Mouse (Mus musculus): ENCODE measurements around the gene Gm38394. TPM values are rescaled to one million over a fixed set of nuclear protein-coding genes. Genes with fewer than 3 reads are reported as not detected.
A peak's percentile ranks its signal among the peaks of the same experiment; 100 is the strongest.

The Gm38394 gene
- polyA plus RNA-seq, 1 experiment from 2014 or later, result 4.4 TPM

DNA sequence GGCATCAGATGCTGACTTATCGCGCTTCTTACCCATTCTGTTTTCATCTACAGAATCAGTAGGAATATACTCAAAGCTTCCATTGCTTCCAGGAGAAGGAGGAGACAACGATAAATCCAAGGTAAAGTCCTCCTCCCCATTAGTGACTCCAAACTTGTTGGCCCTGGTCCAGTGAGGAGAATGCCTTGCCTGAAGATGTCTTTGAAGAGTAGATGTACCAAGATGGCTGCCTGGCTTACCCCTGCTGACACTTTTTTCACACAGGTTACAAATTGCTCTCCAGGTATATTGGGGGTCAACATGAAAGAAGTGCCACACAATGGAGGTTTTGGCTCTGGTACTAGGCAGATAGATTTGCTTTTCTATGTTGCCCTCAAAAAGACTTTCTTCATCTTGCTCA lies 2.2 kb downstream of the Gm38394 start:
- no peak overlapping the region for H3K27ac ChIP-seq
- peaks cover 52% of the 10 kb centered on the region for H3K36me3 ChIP-seq (replicated peaks)
- DNase-seq (ENCODE audit: extremely low spot score, low spot score), result no peak
- peaks cover 33% of the 10 kb centered on the region for H3K4me1 ChIP-seq
- H3K9me3 ChIP-seq, result no peaks in the 10 kb centered on the region
- no peaks in the 10 kb centered on the region for H3K27me3 ChIP-seq (ENCODE audit: poor library complexity, severe bottlenecking)
- no peak overlapping the region for H3K4me3 ChIP-seq
- 95% methylated on average over 3 of the region's 3 CpGs for WGBS

DNA sequence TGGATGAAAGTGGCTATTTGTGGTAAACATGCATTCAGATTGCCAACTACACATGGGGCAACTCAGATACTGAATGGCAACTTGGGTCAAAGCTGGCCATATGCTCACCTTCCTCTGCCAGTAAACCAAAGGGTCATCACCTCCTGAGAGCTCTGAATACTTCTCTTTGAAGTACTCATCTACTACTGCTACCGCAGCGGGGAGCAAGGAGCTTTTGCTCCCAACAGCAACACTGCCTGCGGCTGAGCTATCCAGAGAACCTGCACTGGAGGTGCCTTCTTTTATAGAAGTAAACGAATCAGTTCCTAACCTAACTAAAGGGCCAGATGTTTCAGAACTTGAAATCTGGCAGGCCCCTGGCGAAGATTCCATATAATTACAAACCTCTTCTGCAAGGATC lies 4.3 kb downstream of the Gm38394 start:
- Histone ChIP-seq H3K9me3 (no peaks in the 10 kb centered on the region), H3K27ac (no peak overlapping the region), H3K4me1 (peaks cover 33% of the 10 kb centered on the region), H3K27me3 (ENCODE audit: poor library complexity, severe bottlenecking) (no peaks in the 10 kb centered on the region), H3K4me3 (no peak overlapping the region), H3K36me3 (replicated peaks) (peaks cover 73% of the 10 kb centered on the region)
- no peak for DNase-seq (ENCODE audit: extremely low spot score, low spot score)
- WGBS, result 81% methylated on average over 5 of the region's 5 CpGs

- Histone ChIP-seq H3K4me3 (no peak overlapping the region), H3K9me3 (no peaks in the 10 kb centered on the region), H3K27me3 (ENCODE audit: poor library complexity, severe bottlenecking) (no peaks in the 10 kb centered on the region), H3K36me3 (replicated peaks) (peaks cover 82% of the 10 kb centered on the region), H3K27ac (no peak overlapping the region), H3K4me1 (peaks cover 14% of the 10 kb centered on the region)
- DNase-seq (ENCODE audit: extremely low spot score, low spot score), result no peak
- WGBS, result 90% methylated on average over 1 of the region's 1 CpGs
These were observed 8.1 kb downstream of the Gm38394 start for GRCm38 (mm10) chr1:133653033-133653432.

DNA sequence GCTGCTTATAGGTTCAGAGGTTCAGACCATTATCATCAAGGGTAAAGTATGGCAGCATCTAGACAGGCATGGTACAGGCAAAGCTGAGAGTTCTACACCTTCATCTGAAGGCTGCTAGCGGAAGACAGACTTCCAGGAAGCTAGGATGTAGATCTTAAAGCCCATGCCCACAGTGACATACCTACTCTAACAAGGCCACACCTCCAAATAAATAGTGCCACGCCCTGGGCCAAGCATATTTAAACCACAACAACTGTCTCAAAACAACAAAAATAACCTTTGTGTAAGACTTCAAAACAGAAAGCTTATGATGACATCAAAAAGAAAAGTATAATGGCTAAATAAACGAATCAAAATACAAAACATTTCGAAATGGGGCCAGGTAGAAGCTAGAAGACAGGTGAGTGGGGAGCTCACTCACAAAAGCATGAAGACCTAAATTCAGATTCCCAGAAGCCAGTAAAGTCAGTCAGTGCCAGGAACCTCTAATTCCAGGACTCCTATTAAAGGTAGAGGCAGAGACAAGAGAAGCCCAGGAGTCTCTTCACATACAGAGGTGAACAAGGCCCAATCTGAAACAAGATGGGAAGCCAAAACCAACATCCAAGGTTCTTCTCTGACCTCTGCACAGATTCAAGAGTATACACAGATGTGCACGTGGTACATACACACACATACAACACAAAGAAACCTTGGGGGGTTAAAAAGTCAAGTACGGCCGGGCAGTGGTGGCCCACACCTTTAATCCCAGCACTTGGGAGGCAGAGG lies 10.6 kb downstream of the Gm38394 start:
- WGBS, result 93% methylated on average over 7 of the region's 7 CpGs
- H3K9me3 ChIP-seq, result no peaks in the 10 kb centered on the region
- no peak overlapping the region for H3K4me3 ChIP-seq
- no peaks in the 10 kb centered on the region for H3K27me3 ChIP-seq (ENCODE audit: poor library complexity, severe bottlenecking)
- no peak overlapping the region for H3K27ac ChIP-seq
- H3K4me1 ChIP-seq, result no peaks in the 10 kb centered on the region
- DNase-seq (ENCODE audit: extremely low spot score, low spot score), result no peak
- peaks cover 85% of the 10 kb centered on the region for H3K36me3 ChIP-seq (replicated peaks)

DNA sequence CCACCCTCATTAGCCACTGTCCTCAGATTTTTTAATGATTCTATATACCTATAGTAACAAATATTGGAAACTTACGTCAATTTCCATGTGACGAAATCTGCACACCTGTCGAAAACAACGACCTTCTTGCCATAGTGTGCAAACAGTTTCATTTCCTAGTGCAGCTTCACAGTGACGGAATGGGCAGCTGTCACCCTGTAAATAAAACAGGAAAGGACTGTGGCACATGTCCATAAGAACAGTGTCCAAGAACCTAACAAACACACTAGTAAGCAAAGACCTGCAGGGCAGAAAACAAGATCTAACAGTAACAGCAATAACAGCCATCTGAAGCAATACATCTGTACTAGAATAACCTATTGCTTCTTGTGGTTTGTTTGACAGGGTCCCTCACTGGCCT lies 15.5 kb downstream of the Gm38394 start:
- no peak for DNase-seq (ENCODE audit: extremely low spot score, low spot score)
- Histone ChIP-seq H3K4me3 (no peak overlapping the region), H3K36me3 (replicated peaks) (peaks cover 90% of the 10 kb centered on the region), H3K27ac (no peak overlapping the region), H3K4me1 (no peaks in the 10 kb centered on the region), H3K9me3 (no peaks in the 10 kb centered on the region), H3K27me3 (ENCODE audit: poor library complexity, severe bottlenecking) (no peaks in the 10 kb centered on the region)
- WGBS, result 95% methylated on average over 5 of the region's 5 CpGs

- DNase-seq (ENCODE audit: extremely low spot score, low spot score), result no peak
- Histone ChIP-seq H3K36me3 (replicated peaks) (peaks cover 100% of the 10 kb centered on the region), H3K4me1 (no peaks in the 10 kb centered on the region), H3K27me3 (ENCODE audit: poor library complexity, severe bottlenecking) (no peaks in the 10 kb centered on the region), H3K4me3 (no peak overlapping the region), H3K27ac (no peak overlapping the region), H3K9me3 (no peaks in the 10 kb centered on the region)
- WGBS, result 90% methylated on average over 2 of the region's 2 CpGs
These were observed 20.0 kb downstream of the Gm38394 start for GRCm38 (mm10) chr1:133641163-133641562.

DNA sequence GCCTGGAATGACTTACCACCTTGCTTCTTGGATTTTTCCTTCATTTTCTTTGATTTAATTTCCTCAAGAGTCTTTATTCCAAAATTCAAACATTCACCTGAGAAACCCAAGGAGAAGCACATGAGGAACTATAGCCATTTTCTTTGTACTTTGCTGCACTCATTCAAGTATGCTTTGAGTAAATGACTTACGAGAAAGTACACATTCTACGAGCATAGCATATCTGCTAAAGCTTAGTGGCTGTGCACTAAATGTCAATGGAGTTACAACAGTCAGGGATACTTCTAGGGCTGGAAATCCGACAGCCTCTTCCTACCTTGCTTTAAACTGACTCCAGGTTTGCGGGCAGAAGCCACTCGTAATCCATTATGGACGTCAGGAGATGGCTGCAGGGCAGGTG lies 22.6 kb downstream of the Gm38394 start:
- no peak for DNase-seq (ENCODE audit: extremely low spot score, low spot score)

GRCm38 (mm10) chr1:133632168-133632567 lies 28.9 kb downstream of the Gm38394 start:
- peaks cover 98% of the 10 kb centered on the region for H3K36me3 ChIP-seq (replicated peaks)
- no peaks in the 10 kb centered on the region for H3K9me3 ChIP-seq
- no peak overlapping the region for H3K27ac ChIP-seq
- no peak for DNase-seq (ENCODE audit: extremely low spot score, low spot score)
- H3K4me3 ChIP-seq, result no peak overlapping the region
- H3K27me3 ChIP-seq (ENCODE audit: poor library complexity, severe bottlenecking), result no peaks in the 10 kb centered on the region
- H3K4me1 ChIP-seq, result no peaks in the 10 kb centered on the region
- WGBS, result 91% methylated on average over 2 of the region's 2 CpGs

More for the DNA sequence above, 22.6 kb downstream of the Gm38394 start:
- Histone ChIP-seq H3K4me1 (no peaks in the 10 kb centered on the region), H3K9me3 (no peaks in the 10 kb centered on the region), H3K27me3 (ENCODE audit: poor library complexity, severe bottlenecking) (no peaks in the 10 kb centered on the region), H3K36me3 (replicated peaks) (peaks cover 100% of the 10 kb centered on the region), H3K4me3 (no peak overlapping the region), H3K27ac (no peak overlapping the region)
- 94% methylated on average over 6 of the region's 6 CpGs for WGBS

DNA sequence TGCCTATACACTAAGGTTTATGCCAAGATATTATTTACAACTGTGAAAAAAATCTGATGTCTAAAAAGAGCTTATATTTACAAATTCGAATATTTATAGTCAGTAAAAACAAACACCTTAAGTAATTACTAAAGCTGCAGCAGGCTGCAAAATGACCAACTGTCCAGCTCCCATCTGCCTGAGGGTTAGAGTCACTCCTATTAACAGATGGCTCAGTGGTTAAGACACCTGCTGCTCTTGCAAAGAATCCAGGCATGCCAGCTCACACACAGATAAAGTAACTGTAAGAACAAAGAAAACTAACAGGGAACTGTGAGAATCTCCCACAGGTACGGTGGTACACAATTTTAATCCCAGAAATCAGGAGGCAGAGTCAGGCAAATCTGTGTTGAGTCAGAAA lies 36.1 kb downstream of the Gm38394 start:
- H3K27ac ChIP-seq, result no peak overlapping the region
- H3K4me3 ChIP-seq, result no peak overlapping the region
- no peaks in the 10 kb centered on the region for H3K4me1 ChIP-seq
- WGBS, result 80% methylated on average over 2 of the region's 2 CpGs
- no peaks in the 10 kb centered on the region for H3K9me3 ChIP-seq
- peaks cover 98% of the 10 kb centered on the region for H3K36me3 ChIP-seq (replicated peaks)
- DNase-seq (ENCODE audit: extremely low spot score, low spot score), result no peak
- H3K27me3 ChIP-seq (ENCODE audit: poor library complexity, severe bottlenecking), result no peaks in the 10 kb centered on the region

DNA sequence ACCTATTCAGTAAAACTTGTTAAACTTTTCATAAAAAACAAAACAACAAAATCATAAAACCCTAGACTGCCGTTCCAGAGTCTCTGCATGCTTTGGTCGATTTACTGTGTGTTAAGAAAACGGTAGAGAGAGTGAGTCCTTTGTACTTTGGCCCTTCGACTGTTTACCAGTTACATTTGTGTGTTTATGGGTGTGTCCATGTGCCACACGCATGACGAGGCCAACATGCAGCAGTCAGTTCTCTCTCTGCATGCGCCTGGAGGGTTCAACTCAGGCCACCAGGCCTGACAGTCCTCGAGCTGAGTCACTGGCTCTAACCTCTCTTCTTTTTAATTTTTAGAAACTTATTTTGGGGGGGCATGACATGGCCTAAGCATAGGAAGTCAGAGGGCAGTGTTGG lies 42.8 kb downstream of the Gm38394 start:
- Histone ChIP-seq H3K36me3 (replicated peaks) (peaks cover 75% of the 10 kb centered on the region), H3K4me1 (no peaks in the 10 kb centered on the region), H3K27ac (no peak overlapping the region), H3K9me3 (no peaks in the 10 kb centered on the region), H3K4me3 (no peak overlapping the region), H3K27me3 (ENCODE audit: poor library complexity, severe bottlenecking) (no peaks in the 10 kb centered on the region)
- DNase-seq (ENCODE audit: extremely low spot score, low spot score), result no peak
- 89% methylated on average over 8 of the region's 8 CpGs for WGBS

GRCm38 (mm10) chr1:133617908-133618307 lies 43.2 kb downstream of the Gm38394 start:
- H3K27me3 ChIP-seq (ENCODE audit: poor library complexity, severe bottlenecking), result no peaks in the 10 kb centered on the region
- WGBS, result 71% methylated on average over 2 of the region's 2 CpGs
- H3K27ac ChIP-seq, result no peak overlapping the region
- peaks cover 71% of the 10 kb centered on the region for H3K36me3 ChIP-seq (replicated peaks)
- no peak overlapping the region for H3K4me3 ChIP-seq
- no peaks in the 10 kb centered on the region for H3K4me1 ChIP-seq
- no peak for DNase-seq (ENCODE audit: extremely low spot score, low spot score)
- no peaks in the 10 kb centered on the region for H3K9me3 ChIP-seq

DNA sequence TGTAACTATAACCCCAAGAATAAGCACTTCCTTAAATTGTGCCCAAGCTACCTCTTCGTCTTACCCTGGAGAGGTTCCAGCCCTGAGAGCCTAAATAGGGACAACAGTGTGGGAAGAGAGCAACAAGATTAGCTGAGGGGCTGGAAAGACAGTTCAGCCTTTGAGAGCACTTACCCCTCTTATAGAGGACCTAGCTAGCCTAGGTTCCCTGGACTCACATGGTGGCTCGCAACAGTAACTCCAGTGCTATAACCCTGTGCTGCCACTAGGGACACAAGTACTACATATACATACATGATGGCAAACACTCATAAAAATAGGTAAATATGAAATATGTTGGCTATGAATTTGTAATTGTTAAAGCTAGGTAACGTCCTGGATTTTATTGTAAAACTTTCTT lies 47.3 kb downstream of the Gm38394 start:
- H3K4me3 ChIP-seq, result no peak overlapping the region
- H3K9me3 ChIP-seq, result no peaks in the 10 kb centered on the region
- DNase-seq (ENCODE audit: extremely low spot score, low spot score), result no peak
- no peaks in the 10 kb centered on the region for H3K27me3 ChIP-seq (ENCODE audit: poor library complexity, severe bottlenecking)
- H3K36me3 ChIP-seq (replicated peaks), result peaks cover 31% of the 10 kb centered on the region
- WGBS, result 77% methylated on average over 3 of the region's 3 CpGs
- H3K4me1 ChIP-seq, result peaks cover 9% of the 10 kb centered on the region
- H3K27ac ChIP-seq, result no peak overlapping the region

GRCm38 (mm10) chr1:133611436-133611835 lies 49.7 kb downstream of the Gm38394 start:
- Histone ChIP-seq H3K4me3 (no peak overlapping the region), H3K27me3 (ENCODE audit: poor library complexity, severe bottlenecking) (no peaks in the 10 kb centered on the region), H3K4me1 (peaks cover 20% of the 10 kb centered on the region), H3K9me3 (no peaks in the 10 kb centered on the region), H3K36me3 (replicated peaks) (peaks cover 40% of the 10 kb centered on the region), H3K27ac (no peak overlapping the region)
- 86% methylated on average over 1 of the region's 1 CpGs for WGBS
- no peak for DNase-seq (ENCODE audit: extremely low spot score, low spot score)

GRCm38 (mm10) chr1:133610601-133611000 lies 50.5 kb downstream of the Gm38394 start:
- H3K27ac ChIP-seq, result peak overlapping the region; percentile 99
- H3K4me1 ChIP-seq, result peaks cover 20% of the 10 kb centered on the region
- no peaks in the 10 kb centered on the region for H3K27me3 ChIP-seq (ENCODE audit: poor library complexity, severe bottlenecking)
- peak overlapping the region; percentile 97 for H3K4me3 ChIP-seq
- peaks cover 45% of the 10 kb centered on the region for H3K36me3 ChIP-seq (replicated peaks)
- no peak for DNase-seq (ENCODE audit: extremely low spot score, low spot score)
- WGBS, result 59% methylated on average over 6 of the region's 6 CpGs
- no peaks in the 10 kb centered on the region for H3K9me3 ChIP-seq
